Mouse (Mus musculus) midbrain, postnatal 0 days (tissue): ENCODE data around the gene Grm3. TPM values are rescaled to one million over a fixed set of nuclear protein-coding genes. Genes with fewer than 3 reads are reported as not detected.

Source experiments
- ATAC-seq: fragments of 200-750 bp; cut with Nextera tagmentation; 2 replicates; pipeline ENCODE4 v1.8.0; 2017; ENCODE audit warnings: moderate number of reproducible peaks, mild to moderate bottlenecking, moderate TSS enrichment, moderate library complexity; ENCODE audit not compliant: low FRiP score
- DNase-seq: peaks from one replicate; pipeline ENCODE4 v3.0.0-alpha.2; 2015; ENCODE audit warnings: low spot score
- H3K27ac ChIP-seq: fragments of 300-500 bp; sonication (generic); 2 replicates; pipeline ENCODE4 v1.5.1; 2014; ENCODE audit warnings: low read depth, mild to moderate bottlenecking, low read length, mixed read lengths
- H3K27me3 ChIP-seq: fragments of 300-500 bp; sonication (generic); 2 replicates; pipeline ENCODE4 v1.6.1; 2014; ENCODE audit warnings: low read length, control low read depth, mixed read lengths; ENCODE audit not compliant: insufficient read depth
- H3K36me3 ChIP-seq: fragments of 300-500 bp; sonication (generic); 2 replicates; pipeline ENCODE4 v1.6.1; 2014; ENCODE audit warnings: low read length, control low read depth, mixed read lengths; ENCODE audit not compliant: insufficient read depth
- H3K4me1 ChIP-seq: fragments of 300-500 bp; sonication (generic); 2 replicates; pipeline ENCODE4 v1.6.1; 2014; ENCODE audit warnings: mild to moderate bottlenecking, control low read depth, antibody characterized with exemption, low read length, mixed read lengths; ENCODE audit not compliant: insufficient read depth
- H3K4me2 ChIP-seq: fragments of 300-500 bp; sonication (generic); 2 replicates; pipeline ENCODE4 v1.6.1; 2014; ENCODE audit warnings: low read depth, mild to moderate bottlenecking, low read length, mixed read lengths; ENCODE audit not compliant: poor library complexity, severe bottlenecking
- H3K4me3 ChIP-seq: fragments of 300-500 bp; sonication (generic); 2 replicates; pipeline ENCODE4 v1.5.1; 2014; ENCODE audit warnings: low read depth, mild to moderate bottlenecking, low read length, moderate library complexity
- H3K9ac ChIP-seq: fragments of 300-500 bp; sonication (generic); replicated peaks from 2 replicates; pipeline ENCODE4 v1.6.1; 2014; ENCODE audit warnings: mild to moderate bottlenecking, low read length, moderate library complexity, mixed read lengths; ENCODE audit not compliant: poor library complexity, severe bottlenecking
- H3K9me3 ChIP-seq: fragments of 300-500 bp; sonication (generic); 2 replicates; pipeline ENCODE4 v1.6.1; 2016; ENCODE audit warnings: low read length, control low read depth
- CTCF ChIP-seq: IDR thresholded peaks from 2 replicates; pipeline ENCODE4 v1.5.1; 2016; ENCODE audit warnings: antibody characterized with exemption, mild to moderate bottlenecking
- WGBS: fragments of 180-500 bp; shearing (Covaris S2); extraction: QIAGEN DNeasy Blood & Tissue Kit; methylation state at CpG from one replicate; pipeline ENCODE4 v1.1.7; 2014; 5-methylcytosine and 5-hydroxymethylcytosine counted together
- polyA plus RNA-seq: library from polyadenylated mRNA; unstranded; fragments of >200 nt; fragmentation: Nextera tagmentation; extraction: Ambion mirVana; gene quantifications from 2 replicates; pipeline ENCODE4 v1.2.1, GENCODE M21; 2015
- total RNA-seq: library from RNA; depleted of rRNA; stranded (reverse); fragments of >200 nt; gene quantifications from 2 replicates; pipeline ENCODE4 v1.2.3, GENCODE M21; 2014

Gene Grm3
- total and polyA plus RNA-seq, 2 experiments from 2014 or later: 88.4 to 226 TPM

DNA sequence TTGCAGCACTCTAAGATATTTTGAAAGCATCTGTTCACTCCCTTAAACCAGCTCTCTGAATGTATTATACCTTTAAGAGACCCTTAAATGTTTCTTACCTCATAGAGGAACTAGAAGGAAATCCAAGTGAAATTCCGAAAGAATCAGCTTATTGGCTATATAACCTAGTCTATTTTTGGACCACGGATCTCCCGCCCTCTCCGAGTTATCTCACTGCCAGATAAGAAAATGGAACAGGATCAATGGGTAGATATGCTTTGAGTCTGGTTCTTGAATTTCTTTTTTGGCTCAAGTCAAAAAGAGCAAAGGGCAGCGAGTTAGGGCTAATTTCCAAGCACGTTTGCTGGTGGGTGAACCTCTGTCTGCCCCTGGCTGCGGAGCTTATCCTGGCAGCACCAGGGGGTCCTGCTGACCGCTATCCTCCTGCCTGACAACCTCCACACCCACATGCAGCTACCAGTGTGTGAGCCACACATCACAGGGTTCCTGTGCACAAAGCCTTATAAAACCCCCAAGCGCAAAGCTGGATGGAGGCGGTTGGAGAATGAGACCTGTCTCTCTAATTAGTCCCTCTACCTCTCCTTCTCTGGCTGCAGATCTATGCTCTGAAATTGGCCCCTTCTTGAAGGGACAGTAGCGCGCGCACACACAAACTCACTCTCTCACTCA is 549 bp downstream of the Grm3 start:
- DNase-seq (peak; percentile 47), ATAC-seq (peak; percentile 58)
- peak overlapping the region; percentile 89 for H3K27ac ChIP-seq
- H3K4me1 ChIP-seq: no peaks in the 10 kb centered on the region
- no peaks in the 10 kb centered on the region for H3K9me3 ChIP-seq
- peak overlapping the region; percentile 73 for H3K4me2 ChIP-seq
- no peaks in the 10 kb centered on the region for H3K27me3 ChIP-seq
- H3K36me3 ChIP-seq: no peaks in the 10 kb centered on the region
- WGBS: 3% methylated on average over 13 of the region's 13 CpGs
- peak overlapping the region; percentile 71 for H3K9ac ChIP-seq
- 0 out of 2 replicates have a peak, but pooled peaks have one; percentile 29 for TF ChIP-seq CTCF
- peak overlapping the region; percentile 68 for H3K4me3 ChIP-seq

DNA sequence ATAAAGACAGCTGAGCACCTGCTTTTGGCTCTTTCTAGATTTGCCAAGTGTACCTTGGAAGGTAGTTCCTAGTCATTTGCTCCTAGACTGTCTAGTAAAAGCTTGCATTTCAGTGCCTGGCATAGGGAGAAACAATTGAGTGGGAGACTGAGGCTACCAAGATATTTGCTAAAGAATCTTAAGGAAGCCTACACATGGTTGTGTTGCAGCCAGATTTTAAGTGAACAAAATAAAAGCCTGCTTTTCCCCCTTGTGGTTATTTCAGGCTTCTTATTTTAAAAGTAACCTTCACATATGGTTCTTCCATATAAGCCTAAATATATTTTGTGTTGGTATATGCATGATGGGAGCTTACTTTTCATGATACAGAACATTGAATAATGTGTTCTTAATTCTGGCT is 3.8 kb downstream of the Grm3 start:
- Histone ChIP-seq H3K9ac (no peak overlapping the region), H3K4me2 (peak overlapping the region; percentile 73; the same call in 1 of the 2 replicates), H3K27me3 (no peaks in the 10 kb centered on the region), H3K4me3 (no peak overlapping the region), H3K4me1 (no peaks in the 10 kb centered on the region), H3K36me3 (no peaks in the 10 kb centered on the region), H3K9me3 (no peaks in the 10 kb centered on the region), H3K27ac (no peak overlapping the region)
- no peak for TF ChIP-seq CTCF
- DNase-seq (no peak), ATAC-seq (no peak)

DNA sequence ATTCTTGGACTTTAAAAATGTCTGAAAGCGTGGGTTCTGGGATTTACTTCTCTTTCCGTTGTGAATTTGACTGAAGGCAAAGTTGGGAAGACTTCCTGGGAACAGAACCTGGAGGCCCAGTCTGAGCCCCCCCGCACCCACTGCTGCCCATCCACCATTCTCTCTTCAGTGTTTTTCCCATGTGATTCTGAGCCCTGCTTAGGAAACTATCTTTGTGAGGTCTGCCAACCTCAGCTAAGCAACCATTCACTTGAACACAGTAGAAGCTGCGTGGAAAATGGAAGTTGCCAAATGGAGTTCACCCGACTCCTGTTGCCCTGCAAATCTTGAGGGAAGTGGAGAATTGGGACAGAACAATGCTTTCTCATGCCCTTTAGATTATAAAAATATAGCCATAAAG is 8.7 kb downstream of the Grm3 start:
- Histone ChIP-seq H3K9ac (no peak overlapping the region), H3K9me3 (no peaks in the 10 kb centered on the region), H3K27ac (no peak overlapping the region), H3K4me2 (no peak overlapping the region), H3K36me3 (no peaks in the 10 kb centered on the region), H3K4me3 (no peak overlapping the region), H3K4me1 (no peaks in the 10 kb centered on the region), H3K27me3 (no peaks in the 10 kb centered on the region)
- ATAC-seq: no peak
- 76% methylated on average over 5 of the region's 5 CpGs for WGBS
- no peak for TF ChIP-seq CTCF
- peak; percentile 54 for DNase-seq

DNA sequence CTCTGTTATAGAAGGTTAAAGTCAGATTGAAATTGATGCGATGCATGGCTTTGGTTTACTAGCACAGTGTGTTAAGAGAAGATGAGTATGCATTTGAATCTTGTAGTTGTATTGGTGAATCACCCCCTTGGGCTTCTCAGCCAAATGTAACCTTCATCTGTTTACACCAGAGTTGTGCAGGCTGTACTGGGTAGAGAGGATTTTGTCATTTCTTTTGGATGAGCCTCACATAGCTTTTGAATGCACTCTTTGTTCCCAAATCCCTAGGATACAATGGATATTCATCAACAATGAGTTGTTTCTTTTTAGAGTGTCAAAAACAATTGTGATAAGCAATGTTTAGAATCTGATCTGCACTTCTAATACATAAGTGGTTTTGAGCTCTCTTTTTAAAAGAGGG is 17.9 kb downstream of the Grm3 start:
- Histone ChIP-seq H3K4me1 (no peaks in the 10 kb centered on the region), H3K27ac (no peak overlapping the region), H3K9me3 (no peaks in the 10 kb centered on the region), H3K9ac (no peak overlapping the region), H3K27me3 (no peaks in the 10 kb centered on the region), H3K36me3 (no peaks in the 10 kb centered on the region), H3K4me3 (no peak overlapping the region), H3K4me2 (no peak overlapping the region)
- 89% methylated on average over 1 of the region's 1 CpGs for WGBS
- DNase-seq (no peak), ATAC-seq (no peak)
- TF ChIP-seq CTCF: no peak

DNA sequence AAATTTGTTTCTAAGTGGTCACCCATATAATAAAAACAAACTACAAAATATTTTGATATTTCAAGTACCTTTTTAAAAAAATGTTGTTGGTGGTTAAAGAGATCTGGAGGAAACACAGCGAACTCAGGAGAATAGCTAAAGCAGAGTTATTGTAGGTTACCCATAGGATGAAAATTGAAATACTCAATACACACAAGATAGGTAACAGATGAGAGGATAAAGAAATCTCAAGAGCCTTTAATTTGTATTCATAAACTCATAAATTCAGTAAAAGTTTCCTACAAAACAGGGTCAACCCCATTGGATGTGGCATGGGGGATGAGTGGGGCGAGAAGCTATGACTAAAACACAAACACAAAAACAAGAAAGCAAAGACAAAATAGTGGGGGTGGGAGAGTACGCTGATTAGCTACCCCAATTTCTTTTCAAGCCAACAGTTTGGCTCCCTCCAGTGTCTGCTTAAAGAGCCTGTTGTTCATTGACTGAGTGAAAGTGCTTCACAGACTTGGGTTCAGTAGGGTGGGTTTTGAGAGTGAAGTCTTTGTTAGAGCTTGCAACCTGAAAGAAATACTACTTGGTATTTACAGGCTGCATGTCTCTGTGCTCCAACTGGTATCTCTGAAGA is 21.5 kb downstream of the Grm3 start:
- Histone ChIP-seq H3K36me3 (no peaks in the 10 kb centered on the region), H3K4me3 (no peak overlapping the region), H3K9me3 (no peaks in the 10 kb centered on the region), H3K27me3 (no peaks in the 10 kb centered on the region), H3K9ac (no peak overlapping the region), H3K4me1 (no peaks in the 10 kb centered on the region), H3K27ac (no peak overlapping the region), H3K4me2 (no peak overlapping the region)
- DNase-seq: peak; percentile 57
- ATAC-seq: 0 out of 2 replicates have a peak, but pooled peaks have one; percentile 27
- 31% methylated on average over 3 of the region's 3 CpGs for WGBS
- TF ChIP-seq CTCF: peak; percentile 62

DNA sequence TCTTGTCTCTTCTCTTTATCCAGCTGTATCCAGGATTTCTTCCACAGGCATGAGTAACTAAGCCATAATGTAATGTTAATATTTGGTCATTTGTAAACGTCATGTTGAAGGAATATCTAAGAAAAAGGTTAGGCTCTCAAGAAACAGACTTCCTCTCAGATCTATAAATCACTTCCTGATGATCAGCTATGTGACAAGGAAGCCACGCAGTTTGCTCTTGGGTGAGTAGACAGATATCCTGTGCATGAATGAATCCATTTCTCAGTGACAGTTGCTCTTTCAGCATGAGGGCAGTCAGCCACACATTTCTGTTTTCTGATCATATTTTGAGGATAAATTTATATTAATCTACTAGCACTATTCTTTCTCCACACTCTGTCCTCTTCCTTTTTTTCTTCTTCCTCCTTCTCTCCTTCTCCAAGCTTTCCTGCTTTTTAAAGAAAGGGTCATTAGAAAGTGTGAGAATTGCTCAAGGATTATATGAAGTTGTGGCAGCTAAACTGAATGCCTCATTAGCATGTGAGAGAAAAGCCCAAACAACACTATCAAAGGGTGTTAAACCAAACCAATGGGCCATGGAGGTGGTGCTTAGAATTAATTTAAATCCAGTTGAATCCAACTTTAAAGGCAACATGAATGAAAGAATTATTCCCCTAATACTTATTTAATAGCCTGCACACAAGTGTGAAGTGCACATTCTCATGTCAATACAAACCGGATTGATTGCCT is 22.1 kb downstream of the Grm3 start:
- ATAC-seq: no peak

More for the DNA sequence above, 22.1 kb downstream of the Grm3 start:
- Histone ChIP-seq H3K9me3 (no peaks in the 10 kb centered on the region), H3K27me3 (no peaks in the 10 kb centered on the region), H3K36me3 (no peaks in the 10 kb centered on the region), H3K9ac (no peak overlapping the region), H3K4me2 (no peak overlapping the region), H3K4me1 (no peaks in the 10 kb centered on the region), H3K4me3 (no peak overlapping the region), H3K27ac (0 out of 2 replicates have a peak overlapping the region, but pooled peaks have one; percentile 32)
- WGBS: 10% methylated on average over 3 of the region's 3 CpGs
- no peak for TF ChIP-seq CTCF
- peak; percentile 36 for DNase-seq
